Mouse (Mus musculus) hindbrain, embryonic 12.5 days (tissue): Measurements from ENCODE around the gene Fyn. TPM values are rescaled to one million over a fixed set of nuclear protein-coding genes. Genes with fewer than 3 reads are reported as not detected.

Experiments used
- polyA plus RNA-seq: library from polyadenylated mRNA; unstranded; fragments of >200 nt; fragmentation: Nextera tagmentation; extraction: Ambion mirVana; gene quantifications from 2 replicates; pipeline ENCODE4 v1.2.1, GENCODE M21; 2016

Fyn gene
- polyA plus RNA-seq, 1 experiment from 2014 or later, result 64.8 TPM

Other genes with a start within 250 kb of the Fyn start
- 18.4 and 20.8 TPM in 2 replicates for gene Fam229b, start 234.9 kb upstream of the Fyn start, polyA plus RNA-seq
- 14.4 and 18.5 TPM in 2 replicates for gene Tube1, start 234.9 kb upstream of the Fyn start, polyA plus RNA-seq
- 0.31 and 1.3 TPM in 2 replicates for gene Ccn6, start 205.1 kb upstream of the Fyn start, polyA plus RNA-seq
- 5.8 and 7.0 TPM in 2 replicates for gene Traf3ip2, start 244.1 kb downstream of the Fyn start, polyA plus RNA-seq